Mouse (Mus musculus) C2C12 (cell line): Measurements from ENCODE around the gene Gpank1.

Source experiments
- CEBPB ChIP-seq: IDR thresholded peaks from one replicate; pipeline ENCODE4 v1.6.1; 2011; ENCODE audit warnings: low read depth, mild to moderate bottlenecking, control low read depth, moderate library complexity
- CTCF ChIP-seq: IDR thresholded peaks from one replicate; pipeline ENCODE4 v1.5.1; 2011; ENCODE audit not compliant: control insufficient read depth, insufficient read depth, insufficient read length

- TF ChIP-seq CEBPB (no peak), CTCF (no peak)
Observed at GRCm38 (mm10) chr17:35147348-35147747, 26.1 kb downstream of the Gpank1 start.
